Mouse (Mus musculus): ENCODE results near the gene Gm20547.

- TF ChIP-seq CTCF (IDR thresholded peaks at IDR 0.05; ENCODE audit: low read depth, low read length) (no peak), POLR2A (IDR thresholded peaks at IDR 0.05; ENCODE audit: insufficient read depth, low read length) (no peak)
Measured at GRCm38 (mm10) chr17:34860514-34860913, 21.3 kb downstream of the Gm20547 start.
